Mouse (Mus musculus): ENCODE results near the gene Zfpl1.

- TF ChIP-seq POLR2A (IDR thresholded peaks at IDR 0.05; ENCODE audit: insufficient read depth, low read depth, low read length) (no peak), EP300 (IDR thresholded peaks at IDR 0.05; ENCODE audit: insufficient read depth, low read depth, low read length) (no peak), CTCF (IDR thresholded peaks at IDR 0.05) (no peak)
These were observed 18.2 kb downstream of the Zfpl1 start for GRCm38 (mm10) chr19:6066571-6066970.

Data from heart, adult 2 months (tissue).